Mouse (Mus musculus) spleen, adult 2 months (tissue): ENCODE results near the gene Npdc1.

Experiments
- CTCF ChIP-seq: fragments of 200-500 bp; IDR thresholded peaks from 2 replicates; pipeline ENCODE4 v1.5.1; 2011; ENCODE audit warnings: mild to moderate bottlenecking, inconsistent platforms; ENCODE audit not compliant: insufficient read depth, insufficient read length, insufficient replicate concordance; ENCODE audit errors: extremely low read depth
- POLR2A ChIP-seq: fragments of 200-500 bp; IDR thresholded peaks from 2 replicates; pipeline ENCODE4 v1.6.1; 2011; ENCODE audit warnings: low read depth, low read length, inconsistent platforms

GRCm38 (mm10) chr2:25456205-25456953 is 57.2 kb downstream of the Npdc1 start, which contains the start of gene Clic3:
- TF ChIP-seq POLR2A (no peak), CTCF (no peak)
